Mouse (Mus musculus) intestine, postnatal 0 days (tissue): Measurements from ENCODE around the gene Slc23a4. TPM values are rescaled to one million over a fixed set of nuclear protein-coding genes. Genes with fewer than 3 reads are reported as not detected.

Experiments
- ATAC-seq: fragments of 200-750 bp; cut with Nextera tagmentation; 2 replicates; pipeline ENCODE4 v1.8.0; 2017; ENCODE audit warnings: mild to moderate bottlenecking, moderate TSS enrichment, moderate library complexity
- H3K27ac ChIP-seq: fragments of 300-500 bp; sonication (generic); 2 replicates; pipeline ENCODE4 v1.5.1; 2014; ENCODE audit warnings: mild to moderate bottlenecking, low read depth, low read length, moderate library complexity
- H3K27me3 ChIP-seq: fragments of 300-500 bp; sonication (generic); replicated peaks from 2 replicates; pipeline ENCODE4 v1.6.1; 2014; ENCODE audit warnings: low read length, mixed read lengths; ENCODE audit not compliant: control insufficient read depth, insufficient read depth
- H3K36me3 ChIP-seq: fragments of 300-500 bp; sonication (generic); 2 replicates; pipeline ENCODE4 v1.6.1; 2014; ENCODE audit warnings: mild to moderate bottlenecking, moderate library complexity; ENCODE audit not compliant: control insufficient read depth, insufficient read depth
- H3K4me1 ChIP-seq: fragments of 300-500 bp; sonication (generic); replicated peaks from 2 replicates; pipeline ENCODE4 v1.6.1; 2014; ENCODE audit warnings: antibody characterized with exemption, low read length, mixed read lengths; ENCODE audit not compliant: control insufficient read depth, insufficient read depth
- H3K4me2 ChIP-seq: fragments of 300-500 bp; sonication (generic); replicated peaks from 2 replicates; pipeline ENCODE4 v1.6.1; 2014; ENCODE audit warnings: low read depth, mild to moderate bottlenecking, moderate library complexity
- H3K4me3 ChIP-seq: fragments of 300-500 bp; sonication (generic); 2 replicates; pipeline ENCODE4 v1.5.1; 2014; ENCODE audit warnings: low read depth, low read length
- H3K9ac ChIP-seq: fragments of 300-500 bp; sonication (generic); 2 replicates; pipeline ENCODE4 v1.6.1; 2014; ENCODE audit warnings: mild to moderate bottlenecking, low read depth, low read length
- H3K9me3 ChIP-seq: fragments of 300-500 bp; sonication (generic); 2 replicates; pipeline ENCODE4 v1.6.1; 2016; ENCODE audit warnings: mixed run types; ENCODE audit not compliant: control insufficient read depth
- CTCF ChIP-seq: sonication (generic); IDR thresholded peaks from 2 replicates; pipeline ENCODE4 v1.5.1; 2016; ENCODE audit warnings: low read depth, mild to moderate bottlenecking, control low read depth, antibody characterized with exemption, moderate library complexity
- WGBS: fragments of 180-500 bp; shearing (Covaris S2); extraction: QIAGEN DNeasy Blood & Tissue Kit; methylation state at CpG from one replicate; pipeline ENCODE4 v1.1.7; 2014; 5-methylcytosine and 5-hydroxymethylcytosine counted together
- polyA plus RNA-seq: library from polyadenylated mRNA; unstranded; fragments of >200 nt; fragmentation: Nextera tagmentation; extraction: Ambion mirVana; gene quantifications from 2 replicates; pipeline ENCODE4 v1.2.1, GENCODE M21; 2015

Slc23a4 gene
- 7.4 and 7.7 TPM in 2 replicates for polyA plus RNA-seq

GRCm38 (mm10) chr6:34988081-34988761, at the start of gene Slc23a4:
Slc23a4 (minus strand) TSS chr6:34988404.
- Histone ChIP-seq H3K9me3 (no peaks in the 10 kb centered on the region), H3K36me3 (no peaks in the 10 kb centered on the region), H3K27ac (peak within 1 kb of the TSS; percentile 50), H3K4me1 (peaks cover 4% of the 10 kb centered on the region; the same call in 1 of the 2 replicates), H3K4me2 (peak within 1 kb of the TSS; percentile 61), H3K9ac (0 out of 2 replicates have a peak within 1 kb of the TSS, but pooled peaks have one; percentile 22), H3K4me3 (peak within 1 kb of the TSS; percentile 20), H3K27me3 (no peaks in the 10 kb centered on the region)
- 9% methylated on average over 20 of the region's 20 CpGs for WGBS
- peak; percentile 81 for ATAC-seq
- TF ChIP-seq CTCF, result no peak

GRCm38 (mm10) chr6:35033341-35033740, 45.1 kb upstream of the Slc23a4 start:
- 93% methylated on average over 11 of the region's 11 CpGs for WGBS
- no peaks in the 10 kb centered on the region for H3K27me3 ChIP-seq
- no peak for ATAC-seq

GRCm38 (mm10) chr6:35032704-35033103, 44.5 kb upstream of the Slc23a4 start:
- ATAC-seq, result no peak
- TF ChIP-seq CTCF, result no peak
- H3K9me3 ChIP-seq, result no peaks in the 10 kb centered on the region
- no peaks in the 10 kb centered on the region for H3K4me1 ChIP-seq
- H3K9ac ChIP-seq, result no peak overlapping the region
- 62% methylated on average over 2 of the region's 2 CpGs for WGBS
- H3K36me3 ChIP-seq, result no peaks in the 10 kb centered on the region
- no peak overlapping the region for H3K4me2 ChIP-seq
- H3K27me3 ChIP-seq, result no peaks in the 10 kb centered on the region
- no peak overlapping the region for H3K27ac ChIP-seq
- H3K4me3 ChIP-seq, result no peak overlapping the region

More at GRCm38 (mm10) chr6:35033341-35033740, 45.1 kb upstream of the Slc23a4 start:
- no peaks in the 10 kb centered on the region for H3K9me3 ChIP-seq
- H3K36me3 ChIP-seq, result no peaks in the 10 kb centered on the region
- H3K9ac ChIP-seq, result no peak overlapping the region
- H3K27ac ChIP-seq, result no peak overlapping the region
- H3K4me2 ChIP-seq, result no peak overlapping the region
- TF ChIP-seq CTCF, result no peak
- H3K4me3 ChIP-seq, result no peak overlapping the region
- H3K4me1 ChIP-seq, result no peaks in the 10 kb centered on the region

- Histone ChIP-seq H3K4me2 (no peak overlapping the region), H3K9me3 (no peaks in the 10 kb centered on the region)
- no peak for TF ChIP-seq CTCF
Measured at GRCm38 (mm10) chr6:35030811-35031210, 42.6 kb upstream of the Slc23a4 start.

GRCm38 (mm10) chr6:35030226-35030625, 42.0 kb upstream of the Slc23a4 start:
- Histone ChIP-seq H3K36me3 (no peaks in the 10 kb centered on the region), H3K9ac (no peak overlapping the region), H3K4me1 (no peaks in the 10 kb centered on the region), H3K9me3 (no peaks in the 10 kb centered on the region), H3K27ac (no peak overlapping the region), H3K4me2 (no peak overlapping the region), H3K4me3 (no peak overlapping the region), H3K27me3 (no peaks in the 10 kb centered on the region)
- no peak for ATAC-seq
- WGBS, result 80% methylated on average over 6 of the region's 6 CpGs
- no peak for TF ChIP-seq CTCF

More at GRCm38 (mm10) chr6:35030811-35031210, 42.6 kb upstream of the Slc23a4 start:
- Histone ChIP-seq H3K36me3 (no peaks in the 10 kb centered on the region), H3K9ac (no peak overlapping the region), H3K27ac (no peak overlapping the region), H3K4me3 (no peak overlapping the region), H3K4me1 (no peaks in the 10 kb centered on the region), H3K27me3 (no peaks in the 10 kb centered on the region)
- WGBS, result 95% methylated on average over 4 of the region's 4 CpGs
- no peak for ATAC-seq

- H3K27me3 ChIP-seq, result no peaks in the 10 kb centered on the region
- H3K4me1 ChIP-seq, result no peaks in the 10 kb centered on the region
- no peak overlapping the region for H3K27ac ChIP-seq
- H3K4me2 ChIP-seq, result no peak overlapping the region
- no peak for TF ChIP-seq CTCF
- ATAC-seq, result no peak
- peaks cover 2% of the 10 kb centered on the region for H3K36me3 ChIP-seq
- H3K9ac ChIP-seq, result no peak overlapping the region
- WGBS, result 91% methylated on average over 2 of the region's 2 CpGs
- no peak overlapping the region for H3K4me3 ChIP-seq
- H3K9me3 ChIP-seq, result no peaks in the 10 kb centered on the region
Measured at GRCm38 (mm10) chr6:35028023-35028422, 39.8 kb upstream of the Slc23a4 start.
